Mouse (Mus musculus) MEL (cell line): ENCODE results near the gene Necab3. TPM values are rescaled to one million over a fixed set of nuclear protein-coding genes. Genes with fewer than 3 reads are reported as not detected.

Experiments used
- DNase-seq: peaks from one replicate; pipeline ENCODE4 v3.0.0; 2011; ENCODE audit warnings: low read depth, low spot score
- H3K27ac ChIP-seq: 2 replicates; pipeline ENCODE4 v1.5.1; 2012; ENCODE audit warnings: low read depth, mild to moderate bottlenecking, control low read depth, low read length, moderate library complexity; ENCODE audit not compliant: control insufficient read depth
- H3K27me3 ChIP-seq, 2 experiments: fragments of 150-350 bp in 1 of 2; sonication (generic) in 1 of 2; 2 replicates each; pipeline ENCODE4 v1.6.1; 2012; ENCODE audit warnings: low read length in 2 of 2, mild to moderate bottlenecking in 2 of 2, improper control_type of control experiment in 1 of 2, moderate library complexity in 1 of 2; ENCODE audit not compliant: insufficient read depth in 2 of 2, control insufficient read depth in 1 of 2
- H3K36me3 ChIP-seq, 2 experiments: 2 replicates each; pipeline ENCODE4 v1.6.1; 2012 to 2014; ENCODE audit warnings: low read length in 2 of 2, improper control_type of control experiment in 1 of 2, inconsistent platforms in 1 of 2, mild to moderate bottlenecking in 1 of 2; ENCODE audit not compliant: insufficient read depth in 2 of 2, control insufficient read depth in 1 of 2
- H3K4me1 ChIP-seq, 2 experiments: fragments of 150-350 bp in 1 of 2; sonication (generic) in 1 of 2; 2 replicates each; pipeline ENCODE4 v1.6.1; 2012; ENCODE audit warnings: low read length in 2 of 2, improper control_type of control experiment in 1 of 2, mild to moderate bottlenecking in 1 of 2; ENCODE audit not compliant: insufficient read depth in 2 of 2, control insufficient read depth in 1 of 2
- H3K4me3 ChIP-seq, 2 experiments: fragments of 150-350 bp in 1 of 2; sonication (generic) in 1 of 2; 2 replicates each; pipeline ENCODE4 v1.5.1; 2012; ENCODE audit warnings: low read depth in 2 of 2, low read length in 2 of 2, mild to moderate bottlenecking in 2 of 2, moderate library complexity in 2 of 2, control low read depth in 1 of 2, improper control_type of control experiment in 1 of 2; ENCODE audit not compliant: control insufficient read depth in 1 of 2, insufficient read depth in 1 of 2
- H3K79me2 ChIP-seq: 2 replicates; pipeline ENCODE4 v1.6.1; 2012; ENCODE audit warnings: mild to moderate bottlenecking, low read length, moderate library complexity; ENCODE audit not compliant: control insufficient read depth, poor library complexity, insufficient read depth
- H3K9ac ChIP-seq: 2 replicates; pipeline ENCODE4 v1.6.1; 2012; ENCODE audit warnings: low read depth, mild to moderate bottlenecking, control low read depth, low read length, moderate library complexity; ENCODE audit not compliant: control insufficient read depth, poor library complexity, severe bottlenecking
- H3K9me3 ChIP-seq: fragments of 150-350 bp; sonication (generic); replicated peaks from 2 replicates; pipeline ENCODE4 v1.6.1; 2012; ENCODE audit warnings: mild to moderate bottlenecking, low read length, improper control_type of control experiment, moderate library complexity; ENCODE audit not compliant: insufficient read depth
- BHLHE40 ChIP-seq: IDR thresholded peaks from 2 replicates; pipeline ENCODE4 v1.6.1; 2012; ENCODE audit warnings: low read depth, mild to moderate bottlenecking, inconsistent platforms, low read length, improper control_type of control experiment, borderline replicate concordance
- CHD1 ChIP-seq: IDR thresholded peaks from 2 replicates; pipeline ENCODE4 v1.6.1; 2012; ENCODE audit warnings: low read depth, mild to moderate bottlenecking, inconsistent platforms, low read length, improper control_type of control experiment
- CHD2 ChIP-seq: IDR thresholded peaks from 2 replicates; pipeline ENCODE4 v1.6.1; 2011; ENCODE audit warnings: low read length, improper control_type of control experiment
- E2F4 ChIP-seq: IDR thresholded peaks from 2 replicates; pipeline ENCODE4 v1.6.1; 2011; ENCODE audit warnings: low read depth, low read length, improper control_type of control experiment, borderline replicate concordance
- ELF1 ChIP-seq: IDR thresholded peaks from 2 replicates; pipeline ENCODE4 v1.6.1; 2014; ENCODE audit warnings: low read depth, mild to moderate bottlenecking, inconsistent platforms, low read length, improper control_type of control experiment, moderate library complexity
- EP300 ChIP-seq, 2 experiments: IDR thresholded peaks; 2 replicates each; pipeline ENCODE4 v1.6.1; 2011; ENCODE audit warnings: improper control_type of control experiment in 2 of 2, low read length in 2 of 2, low read depth in 1 of 2, mild to moderate bottlenecking in 1 of 2
- ETS1 ChIP-seq: IDR thresholded peaks from 2 replicates; pipeline ENCODE4 v1.6.1; 2012; ENCODE audit warnings: low read depth, mild to moderate bottlenecking, inconsistent platforms, low read length, improper control_type of control experiment, moderate library complexity
- GATA1 ChIP-seq: IDR thresholded peaks from 2 replicates; pipeline ENCODE4 v1.6.1; 2011; ENCODE audit warnings: low read depth, low read length, improper control_type of control experiment
- HCFC1 ChIP-seq: IDR thresholded peaks from 2 replicates; pipeline ENCODE4 v1.6.1; 2012; ENCODE audit warnings: low read depth, mild to moderate bottlenecking, inconsistent platforms, low read length, improper control_type of control experiment, moderate library complexity
- JUND ChIP-seq: IDR thresholded peaks from 2 replicates; pipeline ENCODE4 v1.6.1; 2011; ENCODE audit warnings: low read depth, mild to moderate bottlenecking, improper control_type of control experiment, low read length
- KAT2A ChIP-seq: conservative IDR thresholded peaks from 2 replicates; pipeline ENCODE4 v1.6.1; 2012; ENCODE audit warnings: low read depth, low read length, improper control_type of control experiment, inconsistent platforms
- MAFK ChIP-seq: IDR thresholded peaks from 2 replicates; pipeline ENCODE4 v1.6.1; 2011; ENCODE audit warnings: low read depth, mild to moderate bottlenecking, low read length, improper control_type of control experiment, borderline replicate concordance
- MAX ChIP-seq: IDR thresholded peaks from 2 replicates; pipeline ENCODE4 v1.6.1; 2011; ENCODE audit warnings: low read length, improper control_type of control experiment
- MAZ ChIP-seq: IDR thresholded peaks from 2 replicates; pipeline ENCODE4 v1.6.1; 2012; ENCODE audit warnings: low read depth, mild to moderate bottlenecking, inconsistent platforms, low read length, improper control_type of control experiment
- MEF2A ChIP-seq: IDR thresholded peaks from 2 replicates; pipeline ENCODE4 v1.6.1; 2014; ENCODE audit warnings: low read depth, mild to moderate bottlenecking, inconsistent platforms, low read length, improper control_type of control experiment; ENCODE audit not compliant: poor library complexity, insufficient replicate concordance, severe bottlenecking; ENCODE audit errors: extremely low read depth
- MXI1 ChIP-seq: IDR thresholded peaks from 2 replicates; pipeline ENCODE4 v1.6.1; 2011; ENCODE audit warnings: mild to moderate bottlenecking, low read depth, low read length, improper control_type of control experiment
- MYB ChIP-seq: IDR thresholded peaks from 2 replicates; pipeline ENCODE4 v1.6.1; 2011; ENCODE audit warnings: mild to moderate bottlenecking, low read depth, low read length, improper control_type of control experiment
- MYC ChIP-seq: IDR thresholded peaks from 2 replicates; pipeline ENCODE4 v1.6.1; 2011; ENCODE audit warnings: low read depth, mild to moderate bottlenecking, low read length, improper control_type of control experiment, moderate library complexity
- NELFE ChIP-seq: IDR thresholded peaks from 2 replicates; pipeline ENCODE4 v1.6.1; 2011; ENCODE audit warnings: low read depth, low read length, improper control_type of control experiment
- NRF1 ChIP-seq: IDR thresholded peaks from 2 replicates; pipeline ENCODE4 v1.6.1; 2014; ENCODE audit warnings: low read depth, mild to moderate bottlenecking, inconsistent platforms, low read length, improper control_type of control experiment, moderate library complexity; ENCODE audit not compliant: poor library complexity, insufficient read depth, severe bottlenecking
- POLR2A ChIP-seq, 2 experiments: IDR thresholded peaks; 2 replicates each; pipeline ENCODE4 v1.6.1; 2011 to 2012; ENCODE audit warnings: low read length in 2 of 2, mild to moderate bottlenecking in 2 of 2, control low read depth in 1 of 2, improper control_type of control experiment in 1 of 2, low read depth in 1 of 2, moderate library complexity in 1 of 2; ENCODE audit not compliant: control insufficient read depth in 1 of 2, insufficient read depth in 1 of 2, poor library complexity in 1 of 2
- POLR2AphosphoS2 ChIP-seq: IDR thresholded peaks from 2 replicates; pipeline ENCODE4 v1.6.1; 2011; ENCODE audit warnings: low read length, improper control_type of control experiment
- POLR2AphosphoS5 ChIP-seq: IDR thresholded peaks from 2 replicates; pipeline ENCODE4 v1.6.1; 2012; ENCODE audit warnings: low read depth, borderline replicate concordance, mild to moderate bottlenecking, inconsistent platforms, low read length, moderate library complexity, mixed read lengths
- RAD21 ChIP-seq: IDR thresholded peaks from 2 replicates; pipeline ENCODE4 v1.6.1; 2011; ENCODE audit warnings: mild to moderate bottlenecking, low read depth, low read length, improper control_type of control experiment
- RCOR1 ChIP-seq: IDR thresholded peaks from 2 replicates; pipeline ENCODE4 v1.6.1; 2012; ENCODE audit warnings: low read depth, mild to moderate bottlenecking, inconsistent platforms, low read length, improper control_type of control experiment
- SMC3 ChIP-seq: IDR thresholded peaks from 2 replicates; pipeline ENCODE4 v1.6.1; 2011; ENCODE audit warnings: low read depth, low read length, improper control_type of control experiment
- TAL1 ChIP-seq: IDR thresholded peaks from 2 replicates; pipeline ENCODE4 v1.6.1; 2012; ENCODE audit warnings: mild to moderate bottlenecking, inconsistent platforms, low read length, moderate library complexity, mixed read lengths
- TBP ChIP-seq: IDR thresholded peaks from 2 replicates; pipeline ENCODE4 v1.8.0; 2011; ENCODE audit warnings: low read depth, low read length, improper control_type of control experiment
- TCF12 ChIP-seq: IDR thresholded peaks from 2 replicates; pipeline ENCODE4 v1.6.1; 2014; ENCODE audit warnings: low read depth, mild to moderate bottlenecking, inconsistent platforms, low read length, improper control_type of control experiment, moderate library complexity
- USF1 ChIP-seq: IDR thresholded peaks from 2 replicates; pipeline ENCODE4 v1.6.1; 2014; ENCODE audit warnings: low read depth, mild to moderate bottlenecking, inconsistent platforms, low read length, improper control_type of control experiment, moderate library complexity
- USF2 ChIP-seq, 2 experiments: IDR thresholded peaks; 2 replicates each; pipeline ENCODE4 v1.6.1; 2011 to 2012; ENCODE audit warnings: improper control_type of control experiment in 2 of 2, low read length in 2 of 2, borderline replicate concordance in 1 of 2, inconsistent platforms in 1 of 2, low read depth in 1 of 2, mild to moderate bottlenecking in 1 of 2; ENCODE audit not compliant: insufficient read depth in 1 of 2
- ZKSCAN1 ChIP-seq: IDR thresholded peaks from 2 replicates; pipeline ENCODE4 v1.6.1; 2012; ENCODE audit warnings: low read depth, mild to moderate bottlenecking, inconsistent platforms, low read length, improper control_type of control experiment, moderate library complexity
- ZMIZ1 ChIP-seq: IDR thresholded peaks from 2 replicates; pipeline ENCODE4 v1.6.1; 2012; ENCODE audit warnings: low read depth, mild to moderate bottlenecking, inconsistent platforms, low read length, improper control_type of control experiment, moderate library complexity
- ZNF384 ChIP-seq: IDR thresholded peaks from 2 replicates; pipeline ENCODE4 v1.6.1; 2012; ENCODE audit warnings: low read depth, mild to moderate bottlenecking, inconsistent platforms, low read length, improper control_type of control experiment
- polyA plus RNA-seq, 2 experiments: library from polyadenylated mRNA; stranded (reverse) in 1 of 2; unstranded in 1 of 2; fragments of >175 nt in 1 of 2; fragments of >200 nt in 1 of 2; gene quantifications; 2 replicates each; pipeline versions ENCODE4 v1.2.1 to v1.2.4; 2012; ENCODE audit warnings: low replicate concordance in 2 of 2, low read depth in 1 of 2; ENCODE audit not compliant: insufficient read length in 2 of 2, insufficient read depth in 1 of 2, missing spikeins in 1 of 2
- total RNA-seq: library from RNA; depleted of rRNA; stranded (reverse); fragments of 300-350 nt; gene quantifications from 2 replicates; pipeline ENCODE4 v1.2.3, GENCODE M21; 2012

Gene Necab3
- total and polyA plus RNA-seq, 3 experiments: 4.0 to 12.1 TPM; not detected in 1

- H3K4me3 ChIP-seq: 0 out of 4 replicates have a peak overlapping the region, but pooled peaks of 1 of the 2 experiments have one; percentile 2
- peak; percentile 86 for DNase-seq
- H3K9me3 ChIP-seq: no peaks in the 10 kb centered on the region
- peak overlapping the region; percentile 43 for H3K9ac ChIP-seq
- peak overlapping the region; percentile 64 for H3K27ac ChIP-seq
- H3K79me2 ChIP-seq: no peaks in the 10 kb centered on the region
- H3K4me1 ChIP-seq: peaks cover 12 to 16% of the 10 kb centered on the region in 2 experiments
- peaks cover 0 to 14% of the 10 kb centered on the region in 2 experiments; a peak in 2 of 4 replicates for H3K36me3 ChIP-seq
- H3K27me3 ChIP-seq: no peaks in the 10 kb centered on the region
- TF ChIP-seq ZMIZ1: no peak
- peak in 1 of 2 experiments; percentile 43; a peak in 1 of 4 replicates for TF ChIP-seq POLR2A (IDR thresholded peaks at IDR 0.05; ENCODE audit: control insufficient read depth in 1 of 2, insufficient read depth in 1 of 2, low read depth in 1 of 2, low read length in 2 of 2, poor library complexity in 1 of 2)
- TF ChIP-seq GATA1: peak; percentile 61; the same call in 1 of the 2 replicates
- TF ChIP-seq RCOR1: peak; percentile 55
- TF ChIP-seq RAD21: no peak
- TF ChIP-seq HCFC1: no peak
- TF ChIP-seq MAZ: no peak
- no peak for TF ChIP-seq MAFK
- TF ChIP-seq TCF12: peak; percentile 71
- no peak for TF ChIP-seq CHD1
- TF ChIP-seq EP300 (IDR thresholded peaks at IDR 0.05; ENCODE audit: low read depth in 1 of 2, low read length in 2 of 2): peak; percentile 48 to 87; a peak in 3 of 4 replicates
- peak; percentile 26; the same call in 1 of the 2 replicates for TF ChIP-seq NRF1
- peak; percentile 63 for TF ChIP-seq TAL1
- no peak for TF ChIP-seq NELFE
- 0 out of 2 replicates have a peak, but pooled peaks have one; percentile 46 for TF ChIP-seq E2F4
- peak; percentile 59; the same call in 1 of the 2 replicates for TF ChIP-seq MAX
- TF ChIP-seq JUND: no peak
- peak; percentile 49; the same call in 1 of the 2 replicates for TF ChIP-seq TBP
- TF ChIP-seq USF2 (IDR thresholded peaks at IDR 0.05; ENCODE audit: borderline replicate concordance in 1 of 2, insufficient read depth in 1 of 2, low read depth in 1 of 2, low read length in 2 of 2): no peak
- TF ChIP-seq ETS1: peak; percentile 59
- TF ChIP-seq ELF1: no peak
- TF ChIP-seq SMC3: no peak
- no peak for TF ChIP-seq POLR2AphosphoS2
- TF ChIP-seq ZKSCAN1: no peak
- no peak for TF ChIP-seq CHD2
- TF ChIP-seq BHLHE40: no peak
- no peak for TF ChIP-seq KAT2A
- 0 out of 2 replicates have a peak, but pooled peaks have one; percentile 32 for TF ChIP-seq MEF2A
- no peak for TF ChIP-seq POLR2AphosphoS5
- no peak for TF ChIP-seq USF1
- peak; percentile 27; the same call in 1 of the 2 replicates for TF ChIP-seq MXI1
- no peak for TF ChIP-seq ZNF384
- TF ChIP-seq MYB: peak; percentile 69
- TF ChIP-seq MYC: peak; percentile 61
Observed at GRCm38 (mm10) chr2:154583906-154584872, 25.5 kb upstream of the Necab3 start.
